Mouse (Mus musculus) fat pad, adult 2 months (tissue): ENCODE data around the gene Vti1a.

Experiments
- DNase-seq: peaks from one replicate; pipeline ENCODE4 v3.0.0-alpha.2; 2011; ENCODE audit warnings: low read depth, low spot score; ENCODE audit errors: extremely low read depth

The Vti1a gene

GRCm38 (mm10) chr19:55449084-55449483, 133.0 kb downstream of the Vti1a start:
- no peak for DNase-seq

DNA sequence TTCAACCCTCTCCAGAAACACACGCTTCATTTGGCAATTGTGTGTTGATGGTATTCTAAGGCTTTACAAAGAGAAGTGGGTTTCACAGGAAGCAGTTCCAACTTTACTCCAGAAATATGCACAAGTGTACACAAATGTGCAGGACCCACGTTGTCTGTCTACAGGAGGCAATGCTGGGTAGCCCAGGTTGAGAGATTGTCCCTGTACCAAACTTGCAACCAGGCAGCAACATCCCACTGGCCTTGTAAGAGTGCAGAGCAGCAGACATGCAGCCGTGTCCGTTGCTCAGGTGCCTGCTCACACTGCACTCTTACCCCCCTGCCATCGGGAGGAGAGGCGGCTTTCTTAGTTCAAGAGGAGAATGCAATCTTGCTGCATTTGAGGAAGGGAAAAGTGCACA, 133.4 kb downstream of the Vti1a start:
- DNase-seq = no peak

- DNase-seq = no peak
Measured at GRCm38 (mm10) chr19:55456325-55457091, 140.4 kb downstream of the Vti1a start.

DNA sequence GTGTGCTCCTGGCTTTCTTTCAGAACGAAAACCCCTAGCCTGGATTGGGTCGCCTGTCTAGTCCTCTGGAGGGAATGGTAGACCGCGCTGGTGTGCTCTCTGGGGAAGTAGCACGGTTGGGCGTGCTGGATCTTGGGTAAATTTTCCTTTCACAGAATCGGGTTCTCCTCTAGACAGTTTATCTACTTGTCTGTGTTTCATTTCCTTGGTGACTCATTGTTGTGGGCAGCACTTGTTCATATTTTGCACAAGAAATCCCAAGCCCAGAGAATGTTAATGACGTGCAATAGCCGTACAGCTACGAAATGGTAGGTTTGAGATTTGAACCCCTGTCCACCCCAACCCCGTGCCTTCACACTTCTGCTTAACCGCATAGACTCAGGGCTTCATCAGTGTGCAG, 145.9 kb downstream of the Vti1a start:
- DNase-seq = no peak

- DNase-seq = peak; percentile 93
Measured at GRCm38 (mm10) chr19:55463670-55464069, 147.6 kb downstream of the Vti1a start.

DNA sequence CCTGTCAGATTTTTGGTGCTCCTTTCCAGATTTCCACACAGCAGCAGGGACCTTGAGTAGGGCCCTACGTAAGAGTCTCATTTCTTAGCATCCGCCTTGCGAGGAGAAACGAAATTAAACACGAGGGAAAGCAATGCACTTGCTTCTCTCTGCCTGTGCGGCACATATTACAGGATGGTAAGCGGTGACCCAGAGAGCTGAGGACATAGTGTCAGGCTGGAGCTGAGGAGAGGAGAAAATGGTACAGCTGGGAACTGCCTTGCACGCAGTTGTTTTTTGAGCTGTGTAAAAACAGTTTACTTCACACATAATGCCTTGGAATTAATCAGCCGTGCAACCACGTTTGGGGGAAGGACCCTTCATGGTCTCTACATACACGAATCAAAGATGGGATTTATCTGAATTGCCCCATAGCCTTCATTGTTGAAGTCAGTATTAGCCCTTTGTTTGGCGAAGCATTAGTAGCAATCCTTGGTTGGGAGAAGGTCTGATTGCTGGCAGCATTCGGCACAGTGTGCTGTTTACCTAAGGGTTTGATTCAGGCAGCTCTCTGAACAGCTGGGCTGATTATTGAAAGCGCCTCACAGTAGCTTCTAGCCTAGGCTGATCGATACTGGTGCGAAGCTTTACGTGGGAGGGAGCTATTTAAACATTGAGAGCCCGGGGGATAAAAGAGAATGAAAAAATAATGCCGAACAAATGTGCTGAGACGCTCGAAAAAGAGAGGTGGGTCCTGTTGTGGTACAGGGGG, 153.4 kb downstream of the Vti1a start:
- no peak for DNase-seq

DNA sequence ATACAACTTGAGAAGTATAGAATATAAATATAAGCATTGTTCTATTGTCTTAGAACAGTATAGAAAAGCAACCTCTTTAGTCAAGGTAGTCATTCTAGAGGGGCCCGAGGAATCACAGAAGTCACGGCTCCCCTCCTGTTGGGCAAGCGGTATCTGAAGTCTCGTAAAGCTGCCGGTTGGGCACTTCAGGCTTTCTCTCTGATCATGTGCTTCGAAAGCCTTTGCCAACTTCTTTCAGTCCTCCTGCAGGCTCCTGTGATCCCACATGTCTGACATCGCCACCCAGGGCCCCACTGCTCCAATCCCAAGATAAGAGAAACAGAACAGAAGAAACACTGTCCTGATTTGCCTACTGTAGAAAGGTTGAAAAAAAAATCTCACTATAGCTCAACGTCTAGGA, 156.5 kb downstream of the Vti1a start:
- no peak for DNase-seq

- DNase-seq = no peak
Measured at GRCm38 (mm10) chr19:55474225-55474624, 158.1 kb downstream of the Vti1a start.

- no peak for DNase-seq
Measured at GRCm38 (mm10) chr19:55480526-55480925, 164.4 kb downstream of the Vti1a start.

GRCm38 (mm10) chr19:55481308-55481707, 165.2 kb downstream of the Vti1a start:
- DNase-seq = no peak

DNA sequence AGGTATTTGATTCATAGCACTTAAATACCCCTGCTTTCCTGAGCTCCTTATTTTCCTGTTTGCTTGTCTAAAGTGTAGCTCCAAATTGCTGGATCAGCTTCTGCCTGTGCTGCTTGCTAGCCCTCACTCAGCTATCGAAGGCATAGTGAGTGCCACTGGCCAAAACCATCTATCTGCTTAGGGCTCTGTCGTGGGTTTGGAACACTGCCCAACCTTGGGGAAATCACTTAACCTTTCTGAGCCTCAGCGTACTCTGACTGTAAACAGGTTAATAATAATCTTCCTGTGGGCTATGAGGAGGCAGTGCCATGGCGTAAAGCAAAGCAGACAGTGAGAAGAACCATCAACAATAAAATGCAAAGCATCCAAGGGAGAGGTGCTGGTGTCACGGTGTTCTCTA, 167.4 kb downstream of the Vti1a start:
- no peak for DNase-seq

DNA sequence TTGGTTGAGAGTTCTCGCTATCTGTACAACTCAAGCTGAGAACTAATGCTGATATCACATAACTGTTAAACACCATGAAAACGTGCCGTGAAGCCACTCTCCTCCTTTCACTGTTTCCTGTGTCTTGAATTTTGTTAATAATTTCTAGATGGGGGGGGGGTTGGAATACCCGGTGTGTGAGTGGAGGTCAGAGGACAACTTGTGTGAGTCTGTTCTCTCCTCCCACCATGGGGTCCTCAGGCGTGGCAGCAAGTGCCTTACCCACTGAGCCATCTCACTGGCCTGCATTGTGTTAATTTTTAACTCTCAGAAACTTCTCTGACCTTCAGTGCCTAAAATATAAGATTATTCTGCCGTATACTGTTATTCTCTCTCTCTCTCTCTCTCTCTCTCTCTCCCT, 168.5 kb downstream of the Vti1a start:
- no peak for DNase-seq

GRCm38 (mm10) chr19:55486473-55486872, 170.4 kb downstream of the Vti1a start:
- DNase-seq = no peak

GRCm38 (mm10) chr19:55491126-55492076, 175.3 kb downstream of the Vti1a start:
- DNase-seq = no peak

DNA sequence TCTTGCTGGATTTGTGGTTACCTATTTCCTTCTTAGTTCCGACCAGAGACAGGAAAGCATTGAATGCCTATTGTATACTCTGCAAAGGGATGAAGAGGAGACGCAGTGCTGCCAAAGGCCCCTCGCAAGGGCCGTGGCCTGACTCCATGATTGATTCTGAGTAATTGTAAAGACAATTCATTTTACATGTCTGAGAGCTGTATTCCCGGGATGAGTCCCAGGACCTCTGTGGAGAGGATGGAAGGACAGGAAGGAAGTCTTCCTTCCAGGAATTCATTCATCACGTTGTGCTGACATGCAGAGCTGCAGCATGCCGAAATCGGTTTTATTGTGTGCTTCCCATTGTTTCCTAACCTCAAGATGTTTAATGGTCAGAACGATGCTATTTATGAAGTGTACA, 180.2 kb downstream of the Vti1a start:
- no peak for DNase-seq

DNA sequence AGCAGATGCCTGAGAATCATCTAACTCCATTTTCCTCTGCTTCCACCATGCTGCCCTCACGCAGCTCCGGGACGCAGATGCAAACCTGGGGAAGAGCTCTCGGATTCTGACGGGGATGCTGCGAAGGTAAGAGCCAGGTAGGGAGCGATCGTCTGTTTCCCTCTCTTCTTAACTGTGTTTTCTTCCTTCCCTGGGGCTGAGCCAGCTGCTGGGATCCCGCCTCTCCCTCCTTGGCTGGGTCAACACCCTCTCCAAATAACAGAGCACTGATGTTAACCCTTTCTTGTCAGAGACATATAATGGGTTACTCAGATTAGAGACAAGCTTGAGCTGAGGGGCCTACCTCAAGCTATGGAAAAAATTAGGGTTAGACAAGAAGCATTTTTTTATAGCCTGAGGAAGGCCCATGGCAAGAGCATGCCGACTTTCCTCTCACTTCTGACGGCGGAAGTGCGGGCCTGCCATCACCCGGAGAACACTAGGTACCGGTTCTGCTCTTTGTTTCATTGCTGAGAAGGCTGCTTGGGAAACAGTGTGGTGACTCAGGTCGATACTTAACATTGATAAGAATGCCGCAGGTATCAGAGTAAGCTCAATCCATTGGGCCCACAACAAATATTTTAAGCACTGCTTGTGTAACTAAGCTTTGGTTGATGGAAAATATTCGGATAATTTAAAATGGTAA, 183.2 kb downstream of the Vti1a start:
- DNase-seq = no peak

DNA sequence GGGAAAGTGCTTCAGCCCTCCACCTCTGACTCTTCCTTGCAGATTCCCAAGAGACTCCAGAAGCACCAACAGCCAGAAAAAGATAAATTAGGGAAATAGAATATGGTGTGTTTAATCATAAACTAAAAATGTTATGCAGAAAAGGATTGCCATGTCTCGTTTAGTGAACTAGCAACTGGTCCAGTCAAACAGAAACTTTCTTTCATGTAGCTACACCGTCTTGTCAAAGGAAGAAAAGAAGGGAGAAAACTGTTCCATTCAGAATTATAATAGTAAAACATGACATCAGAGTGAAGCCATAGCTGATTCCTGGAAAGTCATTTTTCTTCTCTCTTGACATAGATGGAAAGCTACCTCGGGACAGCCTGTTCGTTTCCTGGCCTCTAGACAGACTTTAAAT, 185.9 kb downstream of the Vti1a start:
- DNase-seq = no peak

DNA sequence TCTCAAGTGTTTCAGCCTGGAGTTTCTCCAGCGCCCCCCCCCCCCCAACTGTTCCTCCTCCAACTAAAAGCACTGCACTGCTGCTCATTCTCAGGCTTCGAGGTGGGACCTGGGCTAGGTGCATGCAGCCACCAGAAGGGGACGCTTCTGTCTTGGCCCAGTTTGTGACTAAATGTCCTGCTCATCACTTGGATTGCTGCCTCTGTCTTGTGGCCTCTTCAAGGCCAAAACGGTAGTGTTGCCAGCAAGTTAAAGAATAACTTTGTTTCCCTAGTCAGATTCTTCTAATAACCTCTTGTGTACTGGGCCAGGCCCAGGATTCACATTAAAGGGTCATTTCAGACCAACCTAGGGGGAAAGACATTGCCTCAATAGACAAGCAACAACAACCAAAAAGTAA, 187.7 kb downstream of the Vti1a start:
- no peak for DNase-seq

- no peak for DNase-seq
Measured at GRCm38 (mm10) chr19:55507748-55508147, 191.7 kb downstream of the Vti1a start.

- DNase-seq = no peak
Measured at GRCm38 (mm10) chr19:55508239-55508638, 192.1 kb downstream of the Vti1a start.

- DNase-seq = peak; percentile 57
Measured at GRCm38 (mm10) chr19:55508965-55509364, 192.9 kb downstream of the Vti1a start.
